10 mouse cellular contexts compared by ENCODE assay signal in genomic region chr5:123699198-123699597, GRCm38 (mm10). TPM values are rescaled to one million over a fixed set of nuclear protein-coding genes. Genes with fewer than 3 reads are reported as not detected.
DNase-seq lines count a peak whose midpoint lies in the region; ATAC-seq lines count a peak whose summit lies in the region.
"Had no signal": no experiment of that assay in that cellular context is flagged by ENCODE, and none has a peak within 500 bp of the region (broad histone marks: within the 10 kb centered on the region; RNA-seq: fewer than 3 reads in every experiment).

No protein-coding gene starts in this region.

- WGBS in kidney, embryonic 16.5 days, result 27% methylated on average over 3 of the region's 3 CpGs

- H3K27me3 ChIP-seq in kidney, embryonic 16.5 days (ENCODE audit: insufficient read depth, low read length), result no peaks in the 10 kb centered on the region
- H3K27me3 ChIP-seq: heart, embryonic 13.5 days; stomach, embryonic 15.5 days had no signal

- H3K4me3 ChIP-seq in kidney, embryonic 16.5 days (ENCODE audit: low read length), result no peak overlapping the region
- H3K4me3 ChIP-seq: heart, embryonic 13.5 days; stomach, embryonic 15.5 days had no signal

- DNase-seq in 3T3-L1 (ENCODE audit: low read depth, low spot score) (peak; percentile 86), ES-CJ7 (ENCODE audit: low read depth, low spot score) (peak; percentile 77)
- DNase-seq in frontal cortex, adult 2 months (ENCODE audit: extremely low spot score in 1 of 2, low spot score in 1 of 2), result peak; percentile 22 to 78
- DNase-seq in lung, adult 18-20 months, result peak; percentile 74 to 86
- DNase-seq in right cerebral cortex, adult 2 months (ENCODE audit: low spot score in 2 of 2), result peak; percentile 74 to 76
- peak; percentile 70 to 77 for DNase-seq in urinary bladder, postnatal 36 days (ENCODE audit: low spot score in 2 of 2)

- H3K9me3 ChIP-seq in kidney, embryonic 16.5 days (ENCODE audit: low read length), result no peaks in the 10 kb centered on the region
- H3K9me3 ChIP-seq: heart, embryonic 13.5 days; stomach, embryonic 15.5 days had no signal

- ATAC-seq in cerebellum, adult (ENCODE audit: insufficient number of reproducible peaks, low FRiP score, low TSS enrichment), result peak; percentile 64; the same call in 1 of the 2 replicates
- peak; percentile 46; the same call in 1 of the 2 replicates for ATAC-seq in kidney, embryonic 16.5 days (ENCODE audit: low FRiP score, low TSS enrichment)

- H3K27ac ChIP-seq in kidney, embryonic 16.5 days (ENCODE audit: low read length), result no peak overlapping the region
- H3K27ac ChIP-seq: heart, embryonic 13.5 days; stomach, embryonic 15.5 days had no signal

- peaks cover 58% of the 10 kb centered on the region for H3K36me3 ChIP-seq in kidney, embryonic 16.5 days (ENCODE audit: insufficient read depth, low read length)

- no peak overlapping the region for H3K4me2 ChIP-seq in kidney, embryonic 16.5 days (replicated peaks; ENCODE audit: low read depth, low read length)
- H3K4me2 ChIP-seq: heart, embryonic 13.5 days; stomach, embryonic 15.5 days had no signal

- H3K9ac ChIP-seq in kidney, embryonic 16.5 days (replicated peaks; ENCODE audit: low read length), result no peak overlapping the region
- H3K9ac ChIP-seq: heart, embryonic 13.5 days; stomach, embryonic 15.5 days had no signal

- H3K4me1 ChIP-seq in kidney, embryonic 16.5 days (ENCODE audit: insufficient read depth, low read length), result peaks cover 4% of the 10 kb centered on the region; the same call in 1 of the 2 replicates

RNA-seq across cellular contexts. Expression of gene Clip1, which starts 14.8 kb away (rescaled TPM):
- 85.6 and 88.1 TPM in 2 replicates for polyA plus RNA-seq in frontal cortex, adult 2 months (2012; rRNA removed)
- 30.1 and 30.5 TPM in 2 replicates for polyA plus RNA-seq in kidney, embryonic 16.5 days (2015; fragmentation: Nextera tagmentation; extraction: Ambion mirVana)

RNA-seq across cellular contexts. Expression of gene Zcchc8, which starts 21.7 kb away (rescaled TPM):
- 56.0 and 61.6 TPM in 2 replicates for polyA plus RNA-seq in frontal cortex, adult 2 months (2012; rRNA removed)
- polyA plus RNA-seq in kidney, embryonic 16.5 days (2015; fragmentation: Nextera tagmentation; extraction: Ambion mirVana), result 69.3 and 78.6 TPM in 2 replicates

RNA-seq across cellular contexts. Expression of gene Rsrc2, which starts 50.0 kb away (rescaled TPM):
- polyA plus RNA-seq in frontal cortex, adult 2 months (2012; rRNA removed), result 105 and 129 TPM in 2 replicates
- 105 and 123 TPM in 2 replicates for polyA plus RNA-seq in kidney, embryonic 16.5 days (2015; fragmentation: Nextera tagmentation; extraction: Ambion mirVana)

RNA-seq across cellular contexts. Expression of gene Kntc1, which starts 50.3 kb away (rescaled TPM):
- polyA plus RNA-seq in frontal cortex, adult 2 months (2012; rRNA removed), result 0.60 and 0.78 TPM in 2 replicates
- polyA plus RNA-seq in kidney, embryonic 16.5 days (2015; fragmentation: Nextera tagmentation; extraction: Ambion mirVana), result 26.4 and 34.9 TPM in 2 replicates
